Mouse (Mus musculus) spleen, adult 2 months (tissue): ENCODE data around the gene Rgs14.

ENCODE experiments used
- CTCF ChIP-seq: fragments of 200-500 bp; IDR thresholded peaks from 2 replicates; pipeline ENCODE4 v1.5.1; 2011; ENCODE audit warnings: mild to moderate bottlenecking, inconsistent platforms; ENCODE audit not compliant: insufficient read depth, insufficient read length, insufficient replicate concordance; ENCODE audit errors: extremely low read depth
- POLR2A ChIP-seq: fragments of 200-500 bp; IDR thresholded peaks from 2 replicates; pipeline ENCODE4 v1.6.1; 2011; ENCODE audit warnings: low read depth, low read length, inconsistent platforms

- TF ChIP-seq CTCF (no peak), POLR2A (no peak)
Observed at GRCm38 (mm10) chr13:55403935-55404852, 34.7 kb downstream of the Rgs14 start.
